9 mouse cellular contexts compared by ENCODE assay signal in genomic region chr4:116134990-116135389, GRCm38 (mm10). TPM values are rescaled to one million over a fixed set of nuclear protein-coding genes. Genes with fewer than 3 reads are reported as not detected.
DNase-seq lines count a peak whose midpoint lies in the region; ATAC-seq and TF ChIP-seq lines count a peak whose summit lies in the region.
"Had no signal": no experiment of that assay in that cellular context is flagged by ENCODE, and none has a peak within 500 bp of the region (broad histone marks: within the 10 kb centered on the region; RNA-seq: fewer than 3 reads in every experiment).

No protein-coding gene starts in this region.

- TF ChIP-seq POLR2A in bone marrow, adult 2 months (IDR thresholded peaks at IDR 0.05; ENCODE audit: borderline replicate concordance, control insufficient read depth, low read depth, low read length), result no peak

- no peak for ATAC-seq in hindbrain, embryonic 14.5 days (ENCODE audit: low FRiP score)
- no peak for ATAC-seq in hindbrain, embryonic 12.5 days (ENCODE audit: low FRiP score)

- DNase-seq in hindbrain, embryonic 14.5 days (ENCODE audit: low spot score), result peak; percentile 74
- DNase-seq in CD4-positive, CD25-positive, alpha-beta regulatory T cell, adult 2 months (ENCODE audit: low read depth, low spot score), result peak; percentile 58
- DNase-seq in lung, postnatal 36 days, result peak; percentile 34
- no peak for DNase-seq in right cerebral cortex, postnatal 4 days
- no peak for DNase-seq in thymus, adult 18-20 months
- no peak for DNase-seq in right cerebral cortex, adult 18-20 months

- H3K36me3 ChIP-seq in hindbrain, embryonic 14.5 days (replicated peaks; ENCODE audit: control insufficient read depth, insufficient read depth), result no peaks in the 10 kb centered on the region
- H3K36me3 ChIP-seq in hindbrain, embryonic 12.5 days, result no peaks in the 10 kb centered on the region

- no peaks in the 10 kb centered on the region for H3K27me3 ChIP-seq in hindbrain, embryonic 14.5 days (ENCODE audit: control insufficient read depth, insufficient read depth, low read length)
- no peaks in the 10 kb centered on the region for H3K27me3 ChIP-seq in hindbrain, embryonic 12.5 days

- no peak overlapping the region for H3K4me2 ChIP-seq in hindbrain, embryonic 14.5 days (replicated peaks)
- no peak overlapping the region for H3K4me2 ChIP-seq in hindbrain, embryonic 12.5 days (replicated peaks)

- H3K4me1 ChIP-seq in hindbrain, embryonic 14.5 days (replicated peaks; ENCODE audit: control insufficient read depth, insufficient read depth, low read length), result no peaks in the 10 kb centered on the region
- no peaks in the 10 kb centered on the region for H3K4me1 ChIP-seq in hindbrain, embryonic 12.5 days
- no peaks in the 10 kb centered on the region; the same call in none of the 2 replicates for H3K4me1 ChIP-seq in bone marrow, adult 2 months (ENCODE audit: control insufficient read depth, insufficient read depth, low read length)

- no peaks in the 10 kb centered on the region for H3K9me3 ChIP-seq in hindbrain, embryonic 14.5 days (ENCODE audit: control insufficient read depth, low read length)
- H3K9me3 ChIP-seq in hindbrain, embryonic 12.5 days (replicated peaks), result no peaks in the 10 kb centered on the region

- H3K27ac ChIP-seq in hindbrain, embryonic 14.5 days, result no peak overlapping the region
- no peak overlapping the region for H3K27ac ChIP-seq in hindbrain, embryonic 12.5 days
- H3K27ac ChIP-seq in bone marrow, adult 2 months (ENCODE audit: control insufficient read depth, insufficient read depth, low read depth, low read length, poor library complexity), result no peak overlapping the region

- WGBS in hindbrain, embryonic 14.5 days, result 33% methylated on average over 2 of the region's 2 CpGs
- 41% methylated on average over 2 of the region's 2 CpGs for WGBS in hindbrain, embryonic 12.5 days
- WGBS in bone marrow, adult 2 months, result 32% methylated on average over 2 of the region's 2 CpGs

- H3K9ac ChIP-seq in hindbrain, embryonic 14.5 days, result no peak overlapping the region
- no peak overlapping the region for H3K9ac ChIP-seq in hindbrain, embryonic 12.5 days

- H3K4me3 ChIP-seq in hindbrain, embryonic 14.5 days (replicated peaks; ENCODE audit: low read length), result no peak overlapping the region
- no peak overlapping the region for H3K4me3 ChIP-seq in hindbrain, embryonic 12.5 days
- H3K4me3 ChIP-seq in bone marrow, adult 2 months (replicated peaks; ENCODE audit: control insufficient read depth, low read depth, low read length), result no peak overlapping the region

- peak; percentile 30; the same call in 1 of the 2 replicates for TF ChIP-seq CTCF in bone marrow, adult 2 months (IDR thresholded peaks at IDR 0.05; ENCODE audit: control insufficient read depth, insufficient read depth, low read length)

RNA-seq across cellular contexts. Expression of gene Pomgnt1, which starts 11.3 kb away (rescaled TPM):
- 72.1 and 73.8 TPM in 2 replicates for polyA plus RNA-seq in hindbrain, embryonic 14.5 days (2014; fragmentation: Nextera tagmentation; extraction: Ambion mirVana)
- polyA plus RNA-seq in hindbrain, embryonic 12.5 days (2016; fragmentation: Nextera tagmentation; extraction: Ambion mirVana), result 62.7 and 67.5 TPM in 2 replicates
- polyA plus RNA-seq in bone marrow, adult 2 months (2011; ENCODE audit: insufficient read depth, insufficient read length, low replicate concordance, missing spikeins), result 6.8 and 14.5 TPM in 2 replicates

RNA-seq across cellular contexts. Expression of gene Rad54l, which starts 11.5 kb away (rescaled TPM):
- polyA plus RNA-seq in hindbrain, embryonic 14.5 days (2014; fragmentation: Nextera tagmentation; extraction: Ambion mirVana), result 7.0 and 7.2 TPM in 2 replicates
- polyA plus RNA-seq in hindbrain, embryonic 12.5 days (2016; fragmentation: Nextera tagmentation; extraction: Ambion mirVana), result 28.3 and 28.5 TPM in 2 replicates
- 22.4 and 25.9 TPM in 2 replicates for polyA plus RNA-seq in bone marrow, adult 2 months (2011; ENCODE audit: insufficient read depth, insufficient read length, low replicate concordance, missing spikeins)

RNA-seq across cellular contexts. Expression of gene Lurap1, which starts 16.1 kb away (rescaled TPM):
- 2.7 and 3.2 TPM in 2 replicates for polyA plus RNA-seq in hindbrain, embryonic 14.5 days (2014; fragmentation: Nextera tagmentation; extraction: Ambion mirVana)
- 1.6 and 2.2 TPM in 2 replicates for polyA plus RNA-seq in hindbrain, embryonic 12.5 days (2016; fragmentation: Nextera tagmentation; extraction: Ambion mirVana)
- polyA plus RNA-seq in bone marrow, adult 2 months (2011; ENCODE audit: insufficient read depth, insufficient read length, low replicate concordance, missing spikeins), result 0.35 TPM in 1 of 2 replicates, not detected in the other

RNA-seq across cellular contexts. Expression of gene Tspan1, which starts 32.4 kb away (rescaled TPM):
- 0.21 TPM in 2 replicates for polyA plus RNA-seq in hindbrain, embryonic 14.5 days (2014; fragmentation: Nextera tagmentation; extraction: Ambion mirVana)
- polyA plus RNA-seq in hindbrain, embryonic 12.5 days (2016; fragmentation: Nextera tagmentation; extraction: Ambion mirVana), result 0.17 TPM in 1 of 2 replicates, not detected in the other
- not detected in 2 replicates for polyA plus RNA-seq in bone marrow, adult 2 months (2011; ENCODE audit: insufficient read depth, insufficient read length, low replicate concordance, missing spikeins)

RNA-seq across cellular contexts. Expression of gene 1700042G07Rik, which starts 38.2 kb away (rescaled TPM):
- not detected in 2 replicates for polyA plus RNA-seq in hindbrain, embryonic 14.5 days (2014; fragmentation: Nextera tagmentation; extraction: Ambion mirVana)
- polyA plus RNA-seq in hindbrain, embryonic 12.5 days (2016; fragmentation: Nextera tagmentation; extraction: Ambion mirVana), result not detected in 2 replicates
- polyA plus RNA-seq in bone marrow, adult 2 months (2011; ENCODE audit: insufficient read depth, insufficient read length, low replicate concordance, missing spikeins), result not detected in 2 replicates
- polyA plus RNA-seq: heart, embryonic 16.5 days had no signal

Comparison
In these comparisons a context has a peak if more than half of its experiments do, and no peak if none do; other contexts are left out.
1. DNase-seq: peak in hindbrain, embryonic 14.5 days (single experiment), CD4-positive, CD25-positive, alpha-beta regulatory T cell, adult 2 months (single experiment) and lung, postnatal 36 days (single experiment); none in right cerebral cortex, postnatal 4 days (single experiment), thymus, adult 18-20 months (0 of 2) and right cerebral cortex, adult 18-20 months (single experiment).